Comparison of ENCODE assay signal across 8 mouse cellular contexts in genomic region chr5:135263866-135264503, GRCm38 (mm10). TPM values are rescaled to one million over a fixed set of nuclear protein-coding genes. Genes with fewer than 3 reads are reported as not detected.
A peak's percentile ranks its signal among the peaks of the same experiment; 100 is the strongest.
DNase-seq lines count a peak whose midpoint lies in the region; ATAC-seq lines count a peak whose summit lies in the region.

No protein-coding gene starts in this region.

- no peaks in the 10 kb centered on the region for H3K36me3 ChIP-seq in forebrain, embryonic 14.5 days (ENCODE audit: control insufficient read depth, insufficient read depth, low read length)

- H3K4me3 ChIP-seq in forebrain, embryonic 14.5 days (ENCODE audit: low read depth, low read length), result no peak overlapping the region

- WGBS in forebrain, embryonic 14.5 days, result 14% methylated on average over 17 of the region's 17 CpGs

- H3K9ac ChIP-seq in forebrain, embryonic 14.5 days (ENCODE audit: low read length), result no peak overlapping the region

- H3K27me3 ChIP-seq in forebrain, embryonic 14.5 days (replicated peaks; ENCODE audit: control insufficient read depth, insufficient read depth, low read length), result no peaks in the 10 kb centered on the region

- peak; percentile 43 for DNase-seq in gastrocnemius, postnatal 25 days
- no peak for DNase-seq in gastrocnemius, adult 18-20 months (ENCODE audit: low spot score)
- DNase-seq in forebrain, embryonic 14.5 days (ENCODE audit: low spot score), result peak; percentile 70
- DNase-seq in layer of hippocampus, adult 9-11 months, result peak; percentile 66
- DNase-seq in lung, postnatal 14 days, result peak; percentile 56
- DNase-seq in right cerebral cortex, postnatal 36 days (ENCODE audit: low spot score in 2 of 2), result peak; percentile 30 to 41
- no peak for DNase-seq in spleen, postnatal 36 days (ENCODE audit: low spot score in 2 of 2)

- H3K4me1 ChIP-seq in forebrain, embryonic 14.5 days (ENCODE audit: control insufficient read depth, insufficient read depth, low read length), result no peaks in the 10 kb centered on the region; the same call in 1 of the 2 replicates

- ATAC-seq in forebrain, embryonic 14.5 days, result peak; percentile 90
- ATAC-seq in hematopoietic stem cell, adult 5-6 weeks (replicated peaks in 1 of 2; ENCODE audit: insufficient read depth in 1 of 2, low FRiP score in 2 of 2, low TSS enrichment in 1 of 2, low read depth in 1 of 2, poor library complexity in 2 of 2, severe bottlenecking in 2 of 2), result peak; percentile 74 to 75

- H3K27ac ChIP-seq in forebrain, embryonic 14.5 days (ENCODE audit: low read depth, low read length), result peak overlapping the region; percentile 65

- no peak overlapping the region for H3K4me2 ChIP-seq in forebrain, embryonic 14.5 days (ENCODE audit: low read length)

- no peaks in the 10 kb centered on the region for H3K9me3 ChIP-seq in forebrain, embryonic 14.5 days (replicated peaks; ENCODE audit: control insufficient read depth, low read length)

RNA-seq across cellular contexts. Expression of gene Fzd9, which starts 13.0 kb away (rescaled TPM):
- total RNA-seq in gastrocnemius, postnatal 25 days (2021), result 10 to 100 TPM; 13.0 to 35.9 TPM
- total RNA-seq in gastrocnemius, adult 18-20 months (2021), result 10 to 100 TPM; 29.0 to 51.7 TPM
- polyA plus RNA-seq in forebrain, embryonic 14.5 days (2014; fragmentation: Nextera tagmentation; extraction: Ambion mirVana), result 11.4 and 12.4 TPM in 2 replicates
- 1.3 and 1.7 TPM in 2 replicates for total RNA-seq in hematopoietic stem cell, adult 5-6 weeks (2017)

Comparison
In these comparisons a context has a peak if more than half of its experiments do, and no peak if none do; other contexts are left out.
1. DNase-seq: peak in gastrocnemius, postnatal 25 days (single experiment), forebrain, embryonic 14.5 days (single experiment), layer of hippocampus, adult 9-11 months (single experiment), lung, postnatal 14 days (single experiment) and right cerebral cortex, postnatal 36 days (2 of 2); none in gastrocnemius, adult 18-20 months (single experiment) and spleen, postnatal 36 days (0 of 2).